Mouse (Mus musculus) neutrophil, adult 5-6 weeks (primary cell): ENCODE results near the gene Antxr1. TPM values are rescaled to one million over a fixed set of nuclear protein-coding genes. Genes with fewer than 3 reads are reported as not detected.

Source experiments
- ATAC-seq: fragments of 151-379, 151-347 bp; 2 replicates; pipeline ENCODE4 v1.8.0; 2017; ENCODE audit warnings: mild to moderate bottlenecking, moderate TSS enrichment; ENCODE audit not compliant: insufficient number of reproducible peaks, poor library complexity, low FRiP score, severe bottlenecking; ENCODE audit errors: extremely low read depth
- total RNA-seq: library from RNA; stranded (forward); fragments of 200-1000 nt; gene quantifications from 2 replicates; pipeline ENCODE4 v1.2.3, GENCODE M21; 2017

Gene Antxr1
- total RNA-seq, 1 experiment from 2014 or later, result not detected

- ATAC-seq, result no peak
Measured at GRCm38 (mm10) chr6:87088356-87088755, 247.3 kb downstream of the Antxr1 start.

- no peak for ATAC-seq
Measured at GRCm38 (mm10) chr6:87085026-87085425, 250.6 kb downstream of the Antxr1 start.

Other genes starting within 250 kb of the Antxr1 start
- 0.47 TPM in 1 of 2 replicates, not detected in the other for gene D6Ertd527e, start 231.1 kb downstream of the Antxr1 start, total RNA-seq
- not detected in 2 replicates for gene Gkn1, start 15.1 kb upstream of the Antxr1 start, total RNA-seq
- not detected in 2 replicates for gene Gkn2, start 37.5 kb upstream of the Antxr1 start, total RNA-seq
- not detected in 2 replicates for gene Gkn3, start 53.1 kb upstream of the Antxr1 start, total RNA-seq
- gene Bmp10, start 93.2 kb upstream of the Antxr1 start, total RNA-seq, result not detected in 2 replicates
- gene Arhgap25, start 197.4 kb upstream of the Antxr1 start, total RNA-seq, result 358 and 369 TPM in 2 replicates